8 mouse cellular contexts compared by ENCODE assay signal in the genomic region with DNA sequence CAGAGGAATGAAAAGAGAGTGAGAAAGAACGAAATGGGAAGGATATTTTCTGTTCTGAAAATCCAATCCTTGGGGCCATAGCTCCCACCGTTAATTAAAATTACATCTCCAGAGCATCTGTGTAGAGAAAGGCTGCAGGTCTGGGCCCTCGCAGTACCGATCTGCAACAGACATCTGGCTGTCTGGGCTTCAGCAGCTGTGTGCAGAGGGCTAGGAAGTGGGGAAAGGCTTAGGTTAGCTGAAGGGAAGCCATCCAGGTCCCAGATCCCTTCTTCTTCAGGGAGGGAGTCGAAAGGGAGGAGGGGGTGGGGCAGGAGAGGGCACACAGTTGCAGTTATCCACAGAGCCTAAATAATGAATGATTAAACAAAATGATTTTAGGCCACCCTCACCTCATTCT. TPM values are rescaled to one million over a fixed set of nuclear protein-coding genes. Genes with fewer than 3 reads are reported as not detected.
A peak's percentile ranks its signal among the peaks of the same experiment; 100 is the strongest.
DNase-seq lines count a peak whose midpoint lies in the region; ATAC-seq lines count a peak whose summit lies in the region.

No protein-coding gene starts in this region.

- no peak overlapping the region for H3K9ac ChIP-seq in lung, embryonic 16.5 days (ENCODE audit: low read length)
- 0 out of 2 replicates have a peak overlapping the region, but pooled peaks have one; percentile 70 for H3K9ac ChIP-seq in intestine, embryonic 15.5 days
- H3K9ac ChIP-seq in neural tube, embryonic 15.5 days (replicated peaks) = peak overlapping the region; percentile 80

- peaks cover 7% of the 10 kb centered on the region; the same call in 1 of the 2 replicates for H3K4me1 ChIP-seq in lung, embryonic 16.5 days (replicated peaks; ENCODE audit: control insufficient read depth, insufficient read depth, low read length)
- 0 out of 2 replicates have a peak, but pooled peaks cover 2% of the 10 kb centered on the region for H3K4me1 ChIP-seq in intestine, embryonic 15.5 days (replicated peaks)
- peaks cover 28% of the 10 kb centered on the region for H3K4me1 ChIP-seq in neural tube, embryonic 15.5 days

- H3K27ac ChIP-seq in lung, embryonic 16.5 days (ENCODE audit: low read length) = no peak overlapping the region
- no peak overlapping the region for H3K27ac ChIP-seq in intestine, embryonic 15.5 days
- H3K27ac ChIP-seq in neural tube, embryonic 15.5 days (replicated peaks) = peak overlapping the region; percentile 86

- H3K4me3 ChIP-seq in lung, embryonic 16.5 days (ENCODE audit: low read length) = peak overlapping the region; percentile 61
- peak overlapping the region; percentile 60; the same call in 1 of the 2 replicates for H3K4me3 ChIP-seq in intestine, embryonic 15.5 days (replicated peaks)
- H3K4me3 ChIP-seq in neural tube, embryonic 15.5 days (replicated peaks) = peak overlapping the region; percentile 55

- WGBS in lung, embryonic 16.5 days = 8% methylated on average over 5 of the region's 5 CpGs
- WGBS in intestine, embryonic 15.5 days = 7% methylated on average over 5 of the region's 5 CpGs
- 3% methylated on average over 5 of the region's 5 CpGs for WGBS in neural tube, embryonic 15.5 days

- DNase-seq in cerebellum, adult 9-11 months = no peak
- no peak for DNase-seq in lung, postnatal 10 days
- no peak for DNase-seq in adrenal gland, postnatal 4 days (ENCODE audit: low spot score in 2 of 2)

- no peaks in the 10 kb centered on the region for H3K36me3 ChIP-seq in lung, embryonic 16.5 days (ENCODE audit: control insufficient read depth, insufficient read depth, low read length)
- no peaks in the 10 kb centered on the region for H3K36me3 ChIP-seq in intestine, embryonic 15.5 days
- H3K36me3 ChIP-seq in neural tube, embryonic 15.5 days = no peaks in the 10 kb centered on the region

- ATAC-seq in cerebellum, adult (ENCODE audit: insufficient number of reproducible peaks, low FRiP score, low TSS enrichment) = peak; percentile 37; the same call in 1 of the 2 replicates
- ATAC-seq in lung, embryonic 16.5 days (ENCODE audit: low read depth) = 0 out of 2 replicates have a peak, but pooled peaks have one; percentile 4
- peak; percentile 16; the same call in 1 of the 2 replicates for ATAC-seq in intestine, embryonic 15.5 days
- ATAC-seq in neural tube, embryonic 15.5 days (ENCODE audit: low FRiP score) = peak; percentile 76
- ATAC-seq in granulocyte monocyte progenitor cell, adult 5-6 weeks (replicated peaks; ENCODE audit: poor library complexity, severe bottlenecking) = no peak

- H3K4me2 ChIP-seq in lung, embryonic 16.5 days (ENCODE audit: low read depth, low read length) = peak overlapping the region; percentile 78
- peak overlapping the region; percentile 89 for H3K4me2 ChIP-seq in intestine, embryonic 15.5 days (replicated peaks)
- H3K4me2 ChIP-seq in neural tube, embryonic 15.5 days = peak overlapping the region; percentile 97

- peaks cover 4% of the 10 kb centered on the region for H3K27me3 ChIP-seq in lung, embryonic 16.5 days (ENCODE audit: control insufficient read depth, insufficient read depth, low read depth, low read length)
- H3K27me3 ChIP-seq in intestine, embryonic 15.5 days (replicated peaks) = no peaks in the 10 kb centered on the region
- H3K27me3 ChIP-seq in neural tube, embryonic 15.5 days (replicated peaks) = no peaks in the 10 kb centered on the region

- H3K9me3 ChIP-seq in lung, embryonic 16.5 days (ENCODE audit: control insufficient read depth, low read length) = no peaks in the 10 kb centered on the region
- H3K9me3 ChIP-seq in intestine, embryonic 15.5 days = no peaks in the 10 kb centered on the region
- H3K9me3 ChIP-seq in neural tube, embryonic 15.5 days (replicated peaks) = no peaks in the 10 kb centered on the region

RNA-seq across cellular contexts. Expression of a gene that starts 0.4 kb away (rescaled TPM):
- 0.87 and 1.3 TPM in 2 replicates for polyA plus RNA-seq in lung, embryonic 16.5 days (2015; fragmentation: Nextera tagmentation; extraction: Ambion mirVana)
- 2.8 and 3.0 TPM in 2 replicates for polyA plus RNA-seq in intestine, embryonic 15.5 days (2015; fragmentation: Nextera tagmentation; extraction: Ambion mirVana)
- polyA plus RNA-seq in neural tube, embryonic 15.5 days (2015; fragmentation: Nextera tagmentation; extraction: Ambion mirVana) = 30.9 and 32.8 TPM in 2 replicates
- 1 to 10 TPM; 2.5 to 6.1 TPM for total RNA-seq in adrenal gland, postnatal 4 days (2021)
- total RNA-seq in granulocyte monocyte progenitor cell, adult 5-6 weeks (2014; fragmentation: Nextera tagmentation) = not detected in 2 replicates
- total RNA-seq in granulocyte monocyte progenitor cell, adult 5-6 weeks (2017) = 0.22 TPM in 1 of 2 replicates, not detected in the other

RNA-seq across cellular contexts. Expression of a gene that starts 0.4 kb away (rescaled TPM):
- polyA plus RNA-seq in lung, embryonic 16.5 days (2015; fragmentation: Nextera tagmentation; extraction: Ambion mirVana) = 20.3 and 20.7 TPM in 2 replicates
- polyA plus RNA-seq in intestine, embryonic 15.5 days (2015; fragmentation: Nextera tagmentation; extraction: Ambion mirVana) = 57.7 and 65.5 TPM in 2 replicates
- 8.0 and 14.8 TPM in 2 replicates for polyA plus RNA-seq in neural tube, embryonic 15.5 days (2015; fragmentation: Nextera tagmentation; extraction: Ambion mirVana)
- 10 to 100 TPM; 37.0 to 38.7 TPM for total RNA-seq in adrenal gland, postnatal 4 days (2021)
- total RNA-seq in granulocyte monocyte progenitor cell, adult 5-6 weeks (2014; fragmentation: Nextera tagmentation) = 13.6 and 14.8 TPM in 2 replicates
- total RNA-seq in granulocyte monocyte progenitor cell, adult 5-6 weeks (2017) = 9.5 and 10.1 TPM in 2 replicates

RNA-seq across cellular contexts. Expression of a gene that starts 22.7 kb away (rescaled TPM):
- 29.7 and 30.3 TPM in 2 replicates for polyA plus RNA-seq in lung, embryonic 16.5 days (2015; fragmentation: Nextera tagmentation; extraction: Ambion mirVana)
- polyA plus RNA-seq in intestine, embryonic 15.5 days (2015; fragmentation: Nextera tagmentation; extraction: Ambion mirVana) = 36.7 and 39.2 TPM in 2 replicates
- polyA plus RNA-seq in neural tube, embryonic 15.5 days (2015; fragmentation: Nextera tagmentation; extraction: Ambion mirVana) = 15.1 and 27.7 TPM in 2 replicates
- total RNA-seq in adrenal gland, postnatal 4 days (2021) = 10 to 100 TPM; 21.8 to 22.8 TPM
- total RNA-seq in granulocyte monocyte progenitor cell, adult 5-6 weeks (2014; fragmentation: Nextera tagmentation) = 1.8 TPM in 2 replicates
- total RNA-seq in granulocyte monocyte progenitor cell, adult 5-6 weeks (2017) = 6.5 and 8.1 TPM in 2 replicates
